Mouse (Mus musculus): ENCODE measurements around the gene Paox.

- no peak for TF ChIP-seq CEBPB (IDR thresholded peaks at IDR 0.05; ENCODE audit: insufficient read depth, poor library complexity, severe bottlenecking)
- TF ChIP-seq POLR2A (IDR thresholded peaks at IDR 0.05; ENCODE audit: insufficient read length, low read depth): no peak
- TF ChIP-seq POLR2AphosphoS2 (IDR thresholded peaks at IDR 0.05; ENCODE audit: insufficient read length, low read depth): no peak
Observed at GRCm38 (mm10) chr7:140077698-140078097, 37.9 kb upstream of the Paox start.
